Mouse (Mus musculus) lung, postnatal 0 days (tissue): Measurements from ENCODE around the gene Mapk13. TPM values are rescaled to one million over a fixed set of nuclear protein-coding genes. Genes with fewer than 3 reads are reported as not detected.

Experiments used
- ATAC-seq: fragments of 200-750 bp; cut with Nextera tagmentation; 2 replicates; pipeline ENCODE4 v1.8.0; 2017; ENCODE audit warnings: moderate library complexity
- DNase-seq: peaks from one replicate; pipeline ENCODE4 v3.0.0-alpha.2; 2016; ENCODE audit warnings: low spot score
- H3K27ac ChIP-seq: fragments of 300-500 bp; sonication (generic); 2 replicates; pipeline ENCODE4 v1.5.1; 2014; ENCODE audit warnings: antibody characterized with exemption, mild to moderate bottlenecking, low read length, mixed read lengths
- H3K27me3 ChIP-seq: fragments of 300-500 bp; sonication (generic); replicated peaks from 2 replicates; pipeline ENCODE4 v1.6.1; 2014; ENCODE audit warnings: low read length, mixed read lengths; ENCODE audit not compliant: insufficient read depth
- H3K36me3 ChIP-seq: fragments of 300-500 bp; sonication (generic); 2 replicates; pipeline ENCODE4 v1.6.1; 2014; ENCODE audit warnings: low read length, mixed read lengths; ENCODE audit not compliant: insufficient read depth
- H3K4me1 ChIP-seq: fragments of 300-500 bp; sonication (generic); 2 replicates; pipeline ENCODE4 v1.6.1; 2014; ENCODE audit warnings: antibody characterized with exemption, low read depth, low read length, mixed read lengths; ENCODE audit not compliant: insufficient read depth
- H3K4me2 ChIP-seq: fragments of 300-500 bp; sonication (generic); replicated peaks from 2 replicates; pipeline ENCODE4 v1.6.1; 2014; ENCODE audit warnings: low read depth, mild to moderate bottlenecking, low read length, moderate library complexity, mixed read lengths
- H3K4me3 ChIP-seq: fragments of 300-500 bp; sonication (generic); 2 replicates; pipeline ENCODE4 v1.5.1; 2014; ENCODE audit warnings: low read depth, low read length
- H3K9ac ChIP-seq: fragments of 300-500 bp; sonication (generic); replicated peaks from 2 replicates; pipeline ENCODE4 v1.6.1; 2014; ENCODE audit warnings: low read depth, mild to moderate bottlenecking
- H3K9me3 ChIP-seq: fragments of 300-500 bp; sonication (generic); 2 replicates; pipeline ENCODE4 v1.6.1; 2016; ENCODE audit warnings: low read length, mixed read lengths
- CTCF ChIP-seq: IDR thresholded peaks from 2 replicates; pipeline ENCODE4 v1.5.1; 2016; ENCODE audit warnings: antibody characterized with exemption, mild to moderate bottlenecking
- EP300 ChIP-seq: IDR thresholded peaks from 2 replicates; pipeline ENCODE4 v1.6.1; 2016; ENCODE audit warnings: antibody characterized with exemption, mild to moderate bottlenecking, control low read depth
- WGBS: fragments of 180-500 bp; shearing (Covaris S2); extraction: QIAGEN DNeasy Blood & Tissue Kit; methylation state at CpG from one replicate; pipeline ENCODE4 v1.1.7; 2014; 5-methylcytosine and 5-hydroxymethylcytosine counted together
- polyA plus RNA-seq: library from polyadenylated mRNA; unstranded; fragments of >200 nt; fragmentation: Nextera tagmentation; extraction: Ambion mirVana; gene quantifications from 2 replicates; pipeline ENCODE4 v1.2.1, GENCODE M21; 2015

Mapk13 gene
- polyA plus RNA-seq, 1 experiment from 2014 or later, result 46.7 TPM

- Histone ChIP-seq H3K9me3 (no peaks in the 10 kb centered on the region), H3K4me3 (no peak overlapping the region), H3K9ac (no peak overlapping the region), H3K27ac (no peak overlapping the region), H3K4me1 (no peaks in the 10 kb centered on the region), H3K27me3 (no peaks in the 10 kb centered on the region), H3K36me3 (peaks cover 45% of the 10 kb centered on the region), H3K4me2 (no peak overlapping the region)
- 93% methylated on average over 6 of the region's 6 CpGs for WGBS
- TF ChIP-seq EP300 (no peak), CTCF (no peak)
- ATAC-seq (no peak), DNase-seq (no peak)
Observed at GRCm38 (mm10) chr17:28739244-28739643, 29.9 kb upstream of the Mapk13 start.

GRCm38 (mm10) chr17:28743145-28743866 is 25.8 kb upstream of the Mapk13 start:
- H3K36me3 ChIP-seq, result peaks cover 52% of the 10 kb centered on the region
- H3K27me3 ChIP-seq, result no peaks in the 10 kb centered on the region
- peak; percentile 22 for DNase-seq
- TF ChIP-seq EP300 (no peak), CTCF (no peak)
- no peak overlapping the region for H3K4me3 ChIP-seq
- peak; percentile 78 for ATAC-seq
- no peaks in the 10 kb centered on the region for H3K4me1 ChIP-seq
- 68% methylated on average over 11 of the region's 11 CpGs for WGBS
- H3K9ac ChIP-seq, result no peak overlapping the region
- H3K9me3 ChIP-seq, result no peaks in the 10 kb centered on the region
- no peak overlapping the region for H3K4me2 ChIP-seq
- H3K27ac ChIP-seq, result no peak overlapping the region

- ATAC-seq (no peak), DNase-seq (no peak)
- H3K27ac ChIP-seq, result no peak overlapping the region
- H3K9ac ChIP-seq, result no peak overlapping the region
- 89% methylated on average over 9 of the region's 9 CpGs for whole genome bisulfite sequencing
- H3K4me2 ChIP-seq, result no peak overlapping the region
- no peak overlapping the region for H3K4me3 ChIP-seq
- no peaks in the 10 kb centered on the region for H3K9me3 ChIP-seq
- H3K4me1 ChIP-seq, result no peaks in the 10 kb centered on the region
- TF ChIP-seq CTCF (peak; percentile 42), EP300 (no peak)
- H3K27me3 ChIP-seq, result no peaks in the 10 kb centered on the region
- H3K36me3 ChIP-seq, result peaks cover 50% of the 10 kb centered on the region
Observed at GRCm38 (mm10) chr17:28743916-28744315, 25.2 kb upstream of the Mapk13 start.

- WGBS, result 86% methylated on average over 6 of the region's 6 CpGs
- Histone ChIP-seq H3K4me1 (no peaks in the 10 kb centered on the region), H3K9me3 (no peaks in the 10 kb centered on the region), H3K36me3 (peaks cover 39% of the 10 kb centered on the region), H3K27me3 (no peaks in the 10 kb centered on the region), H3K4me3 (no peak overlapping the region), H3K9ac (no peak overlapping the region), H3K4me2 (no peak overlapping the region), H3K27ac (no peak overlapping the region)
- ATAC-seq (no peak), DNase-seq (no peak)
- TF ChIP-seq EP300 (no peak), CTCF (no peak)
Observed at GRCm38 (mm10) chr17:28745773-28746172, 23.3 kb upstream of the Mapk13 start.

GRCm38 (mm10) chr17:28748001-28748400 is 21.1 kb upstream of the Mapk13 start:
- TF ChIP-seq CTCF (no peak), EP300 (no peak)
- no peak overlapping the region for H3K4me3 ChIP-seq
- no peak overlapping the region for H3K4me2 ChIP-seq
- ATAC-seq (no peak), DNase-seq (no peak)
- H3K9ac ChIP-seq, result no peak overlapping the region
- no peak overlapping the region for H3K27ac ChIP-seq
- H3K9me3 ChIP-seq, result no peaks in the 10 kb centered on the region
- WGBS, result 81% methylated on average over 4 of the region's 4 CpGs
- no peaks in the 10 kb centered on the region for H3K27me3 ChIP-seq
- H3K36me3 ChIP-seq, result peaks cover 28% of the 10 kb centered on the region
- H3K4me1 ChIP-seq, result no peaks in the 10 kb centered on the region

- ATAC-seq, result no peak
- H3K4me3 ChIP-seq, result no peak overlapping the region
- WGBS, result 63% methylated on average over 6 of the region's 6 CpGs
Observed at GRCm38 (mm10) chr17:28750580-28750979, 18.5 kb upstream of the Mapk13 start.

More at GRCm38 (mm10) chr17:28750580-28750979, 18.5 kb upstream of the Mapk13 start:
- Histone ChIP-seq H3K9ac (no peak overlapping the region), H3K9me3 (no peaks in the 10 kb centered on the region), H3K4me1 (no peaks in the 10 kb centered on the region), H3K36me3 (peaks cover 7% of the 10 kb centered on the region), H3K4me2 (no peak overlapping the region), H3K27ac (no peak overlapping the region), H3K27me3 (no peaks in the 10 kb centered on the region)
- peak; percentile 22 for DNase-seq
- TF ChIP-seq CTCF (no peak), EP300 (no peak)
